Mouse (Mus musculus) embryonic facial prominence, embryonic 11.5 days (tissue): ENCODE data around the gene Gan. TPM values are rescaled to one million over a fixed set of nuclear protein-coding genes. Genes with fewer than 3 reads are reported as not detected.

Experiments
- ATAC-seq: fragments of 200-750 bp; cut with Nextera tagmentation; replicated peaks from 2 replicates; pipeline ENCODE4 v1.8.0; 2017; ENCODE audit warnings: low read depth; ENCODE audit not compliant: insufficient number of reproducible peaks, low FRiP score, low TSS enrichment
- DNase-seq: peaks from one replicate; pipeline ENCODE4 v3.0.0-alpha.2; 2015; ENCODE audit warnings: low spot score
- H3K27ac ChIP-seq: fragments of 300-500 bp; sonication (generic); replicated peaks from 2 replicates; pipeline ENCODE4 v1.5.1; 2014; ENCODE audit warnings: mild to moderate bottlenecking, low read depth, low read length, control low read depth
- H3K27me3 ChIP-seq: fragments of 300-500 bp; sonication (generic); 2 replicates; pipeline ENCODE4 v1.6.1; 2014; ENCODE audit warnings: mild to moderate bottlenecking, low read length, moderate library complexity, mixed read lengths; ENCODE audit not compliant: control insufficient read depth, insufficient read depth
- H3K36me3 ChIP-seq: fragments of 300-500 bp; sonication (generic); replicated peaks from 2 replicates; pipeline ENCODE4 v1.6.1; 2014; ENCODE audit warnings: low read depth, mild to moderate bottlenecking, low read length, moderate library complexity, mixed read lengths; ENCODE audit not compliant: control insufficient read depth, insufficient read depth
- H3K4me1 ChIP-seq: fragments of 300-500 bp; sonication (generic); 2 replicates; pipeline ENCODE4 v1.6.1; 2014; ENCODE audit warnings: low read length, mixed read lengths; ENCODE audit not compliant: control insufficient read depth, insufficient read depth
- H3K4me2 ChIP-seq: fragments of 300-500 bp; sonication (generic); 2 replicates; pipeline ENCODE4 v1.6.1; 2014; ENCODE audit warnings: low read depth, mild to moderate bottlenecking, control low read depth, low read length, moderate library complexity
- H3K4me3 ChIP-seq: fragments of 300-500 bp; sonication (generic); 2 replicates; pipeline ENCODE4 v1.5.1; 2014; ENCODE audit warnings: low read depth, low read length, control low read depth
- H3K9ac ChIP-seq: fragments of 300-500 bp; sonication (generic); replicated peaks from 2 replicates; pipeline ENCODE4 v1.6.1; 2014; ENCODE audit warnings: mild to moderate bottlenecking, control low read depth, low read length
- H3K9me3 ChIP-seq: fragments of 300-500 bp; sonication (generic); replicated peaks from 2 replicates; pipeline ENCODE4 v1.6.1; 2016; ENCODE audit warnings: mild to moderate bottlenecking, low read length, inconsistent platforms, mixed read lengths; ENCODE audit not compliant: control insufficient read depth
- WGBS: fragments of 180-500 bp; shearing (Covaris S2); extraction: QIAGEN DNeasy Blood & Tissue Kit; methylation state at CpG from one replicate; pipeline ENCODE4 v1.1.7; 2014; 5-methylcytosine and 5-hydroxymethylcytosine counted together
- polyA plus RNA-seq: library from polyadenylated mRNA; unstranded; fragments of >200 nt; fragmentation: Nextera tagmentation; extraction: Ambion mirVana; gene quantifications from 2 replicates; pipeline ENCODE4 v1.2.1, GENCODE M21; 2014

Gan gene
- polyA plus RNA-seq, 1 experiment from 2014 or later, result 1.9 TPM

GRCm38 (mm10) chr8:117262685-117263084, 104.8 kb downstream of the Gan start:
- H3K27me3 ChIP-seq, result no peaks in the 10 kb centered on the region
- H3K9me3 ChIP-seq, result no peaks in the 10 kb centered on the region
- no peak overlapping the region for H3K4me3 ChIP-seq
- no peak overlapping the region for H3K4me2 ChIP-seq
- no peak for ATAC-seq
- H3K36me3 ChIP-seq, result no peaks in the 10 kb centered on the region
- WGBS, result 68% methylated on average over 8 of the region's 8 CpGs
- no peak overlapping the region for H3K9ac ChIP-seq
- peaks cover 9% of the 10 kb centered on the region for H3K4me1 ChIP-seq
- no peak overlapping the region for H3K27ac ChIP-seq
- no peak for DNase-seq

GRCm38 (mm10) chr8:117263442-117263841, 105.5 kb downstream of the Gan start:
- Histone ChIP-seq H3K4me3 (no peak overlapping the region), H3K4me2 (no peak overlapping the region), H3K9ac (no peak overlapping the region), H3K9me3 (no peaks in the 10 kb centered on the region), H3K27ac (no peak overlapping the region), H3K36me3 (no peaks in the 10 kb centered on the region), H3K27me3 (no peaks in the 10 kb centered on the region), H3K4me1 (peaks cover 9% of the 10 kb centered on the region)
- DNase-seq (no peak), ATAC-seq (no peak)
- 62% methylated on average over 6 of the region's 6 CpGs for WGBS

DNA sequence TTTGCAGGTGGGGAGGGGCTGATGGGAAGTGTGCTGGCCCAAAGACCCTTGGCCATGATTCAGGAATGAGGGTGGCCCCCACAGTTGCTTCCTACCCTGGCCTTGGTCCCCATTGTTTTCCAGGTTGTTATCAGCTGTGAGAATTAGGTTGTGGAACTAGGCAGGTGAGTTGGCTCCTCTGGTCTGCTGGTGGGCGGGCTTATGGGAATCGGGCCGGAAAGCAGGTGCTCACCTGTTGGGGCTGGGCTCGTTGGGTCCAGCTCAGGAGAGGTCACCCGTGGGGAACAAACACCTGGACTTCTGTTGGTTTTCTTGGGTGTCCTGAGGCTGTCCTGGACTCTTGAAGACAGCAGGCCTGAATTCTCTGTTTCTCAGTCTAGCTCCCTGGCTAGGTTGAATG, 107.1 kb downstream of the Gan start:
- no peaks in the 10 kb centered on the region for H3K36me3 ChIP-seq
- no peaks in the 10 kb centered on the region for H3K9me3 ChIP-seq
- WGBS, result 91% methylated on average over 5 of the region's 5 CpGs
- H3K27ac ChIP-seq, result no peak overlapping the region
- no peak overlapping the region for H3K4me3 ChIP-seq
- no peak for ATAC-seq
- H3K4me1 ChIP-seq, result peaks cover 6% of the 10 kb centered on the region; the same call in 1 of the 2 replicates
- no peak for DNase-seq
- H3K4me2 ChIP-seq, result no peak overlapping the region
- no peak overlapping the region for H3K9ac ChIP-seq
- H3K27me3 ChIP-seq, result no peaks in the 10 kb centered on the region

Other genes starting within 250 kb of the Gan start
- gene Cmc2, start 236.7 kb upstream of the Gan start, polyA plus RNA-seq, result 90.6 and 92.2 TPM in 2 replicates
- gene Cenpn, start 236.4 kb upstream of the Gan start, polyA plus RNA-seq, result 56.7 and 58.4 TPM in 2 replicates
- 12.7 and 13.1 TPM in 2 replicates for gene Atmin, start 214.7 kb upstream of the Gan start, polyA plus RNA-seq
- gene 1700030J22Rik, start 179.2 kb upstream of the Gan start, polyA plus RNA-seq, result 2.0 and 2.8 TPM in 2 replicates
- gene Gcsh, start 164.6 kb upstream of the Gan start, polyA plus RNA-seq, result 166 and 167 TPM in 2 replicates
- gene Pkd1l2, start 75.7 kb upstream of the Gan start, polyA plus RNA-seq, result 0.03 TPM in 1 of 2 replicates, not detected in the other
- gene Bco1, start 62.3 kb upstream of the Gan start, polyA plus RNA-seq, result 0.11 TPM in 1 of 2 replicates, not detected in the other
- 16.1 and 20.4 TPM in 2 replicates for gene Cmip, start 98.9 kb downstream of the Gan start, polyA plus RNA-seq